Mouse (Mus musculus): ENCODE measurements around the gene Cfl1.
"Not testable (repeated sequence)": the region's sequence is repeated elsewhere in the genome, so short reads cannot be mapped to it uniquely, and the experiment has no call there.

The Cfl1 gene

DNA sequence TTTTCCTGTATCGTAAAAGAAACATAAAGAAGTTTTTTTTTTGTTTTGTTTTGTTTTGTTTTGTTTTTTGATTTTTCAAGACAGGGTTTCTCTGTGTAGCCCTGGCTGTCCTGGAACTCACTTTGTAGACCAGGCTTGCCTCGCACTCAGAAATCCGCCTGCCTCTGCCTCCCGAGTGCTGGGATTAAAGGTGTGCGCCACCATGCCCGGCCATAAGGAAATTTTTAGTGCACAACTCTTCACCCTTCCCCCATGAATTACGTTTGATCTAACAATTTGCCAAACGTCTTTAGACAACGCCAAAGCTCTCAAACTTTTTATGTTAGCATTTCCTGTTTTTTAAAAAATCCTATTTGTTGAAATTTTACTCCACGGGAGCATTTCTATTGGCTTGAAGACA is 534 bp upstream of the Cfl1 start:
- not testable (repeated sequence) for DNase-seq (ENCODE audit: low spot score)

DNA sequence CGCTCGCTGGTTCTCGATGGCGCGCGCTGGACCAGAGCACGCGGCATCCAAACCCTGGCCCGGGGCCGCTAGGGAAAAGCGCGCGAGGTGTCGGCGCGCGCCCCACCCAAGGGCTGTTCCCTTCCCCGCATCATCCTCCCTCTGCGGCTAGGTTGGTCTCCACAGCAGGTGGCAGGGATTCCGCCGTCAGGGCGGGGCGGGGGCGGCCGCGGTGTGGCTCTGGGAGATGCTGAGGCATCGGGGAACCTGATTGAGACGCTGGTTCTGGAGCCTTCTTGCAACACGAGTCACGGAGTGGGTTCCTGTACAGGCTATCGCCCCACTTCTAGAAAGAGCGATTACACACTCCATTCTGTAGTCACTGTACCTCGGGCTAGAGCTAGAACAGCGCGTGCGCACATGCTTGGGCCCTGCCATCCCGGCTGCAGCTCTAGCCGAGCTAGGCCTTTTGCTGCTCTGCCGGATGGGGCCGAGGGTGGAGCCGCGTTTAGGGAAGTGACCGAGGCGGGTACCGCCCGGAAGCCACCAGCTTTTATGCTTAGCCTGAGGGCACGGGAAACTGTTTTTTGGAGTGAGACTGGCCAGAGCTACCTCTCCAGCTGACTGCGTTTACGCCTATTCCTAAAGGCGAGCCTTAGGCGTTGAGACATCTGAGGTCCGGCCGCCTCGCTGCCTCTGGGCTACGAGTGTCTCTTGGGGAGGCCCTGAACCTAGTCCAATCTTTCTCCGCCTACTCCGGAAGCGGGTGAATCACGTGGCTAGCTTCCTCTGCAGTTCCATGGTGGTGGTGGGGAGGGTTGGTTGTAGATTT is 848 bp downstream of the Cfl1 start:
- peak; percentile 77 for DNase-seq (ENCODE audit: low spot score)

DNA sequence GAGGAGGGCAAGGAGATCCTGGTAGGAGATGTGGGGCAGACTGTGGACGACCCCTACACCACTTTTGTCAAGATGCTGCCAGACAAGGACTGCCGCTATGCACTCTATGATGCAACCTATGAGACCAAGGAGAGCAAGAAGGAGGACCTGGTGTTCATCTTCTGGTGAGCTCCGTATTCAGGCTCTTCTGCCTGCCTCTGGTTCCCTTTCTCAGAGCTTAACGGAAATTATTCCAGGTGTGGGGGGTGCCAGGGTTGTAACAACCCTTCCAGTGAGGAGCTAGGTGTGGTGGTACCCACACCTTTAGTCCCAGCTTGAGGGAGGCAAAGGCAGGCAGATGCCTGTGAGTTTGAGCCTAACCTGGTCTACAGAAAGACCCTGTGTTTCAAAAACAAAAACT is 2.4 kb downstream of the Cfl1 start:
- DNase-seq (ENCODE audit: low spot score): no peak

DNA sequence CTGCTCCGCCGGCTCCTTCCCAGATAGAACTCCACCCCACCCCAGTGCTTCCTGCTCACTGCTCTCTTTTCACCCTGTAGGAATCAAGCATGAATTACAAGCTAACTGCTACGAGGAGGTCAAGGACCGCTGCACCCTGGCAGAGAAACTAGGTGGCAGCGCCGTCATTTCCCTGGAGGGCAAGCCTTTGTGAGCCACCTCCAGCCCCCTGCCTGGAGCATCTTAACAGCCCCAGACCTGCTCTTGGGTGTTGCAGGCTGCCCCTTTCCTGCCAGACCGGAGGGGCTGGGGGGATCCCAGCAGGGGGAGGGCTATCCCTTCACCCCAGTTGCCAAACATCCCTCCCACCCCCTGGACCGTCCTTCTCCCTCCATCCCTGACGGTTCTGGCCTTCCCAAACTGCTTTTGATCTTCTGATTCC is 3.1 kb downstream of the Cfl1 start:
- not testable (repeated sequence) for DNase-seq (ENCODE audit: low spot score)

DNA sequence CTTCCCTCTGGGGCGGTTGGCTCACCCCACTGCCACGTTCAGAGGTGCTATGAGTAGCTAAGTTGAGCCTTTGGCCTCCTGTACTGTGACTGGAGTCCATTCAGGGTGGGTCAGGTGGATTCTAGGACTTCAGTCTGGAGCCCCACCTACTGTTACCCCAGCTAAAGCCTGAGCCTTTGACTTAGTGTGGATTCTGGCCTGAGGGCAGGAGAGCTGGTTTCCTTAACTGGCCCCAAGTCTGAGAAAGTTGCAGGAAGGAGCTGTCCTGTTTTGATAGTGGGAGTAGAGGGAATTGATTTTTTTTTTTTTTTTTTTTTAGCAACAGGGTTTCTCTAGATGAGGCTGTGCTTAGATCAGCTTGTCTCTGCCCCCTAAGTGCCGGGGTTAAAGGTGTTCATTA is 4.1 kb downstream of the Cfl1 start:
- DNase-seq (ENCODE audit: low spot score): no peak

DNA sequence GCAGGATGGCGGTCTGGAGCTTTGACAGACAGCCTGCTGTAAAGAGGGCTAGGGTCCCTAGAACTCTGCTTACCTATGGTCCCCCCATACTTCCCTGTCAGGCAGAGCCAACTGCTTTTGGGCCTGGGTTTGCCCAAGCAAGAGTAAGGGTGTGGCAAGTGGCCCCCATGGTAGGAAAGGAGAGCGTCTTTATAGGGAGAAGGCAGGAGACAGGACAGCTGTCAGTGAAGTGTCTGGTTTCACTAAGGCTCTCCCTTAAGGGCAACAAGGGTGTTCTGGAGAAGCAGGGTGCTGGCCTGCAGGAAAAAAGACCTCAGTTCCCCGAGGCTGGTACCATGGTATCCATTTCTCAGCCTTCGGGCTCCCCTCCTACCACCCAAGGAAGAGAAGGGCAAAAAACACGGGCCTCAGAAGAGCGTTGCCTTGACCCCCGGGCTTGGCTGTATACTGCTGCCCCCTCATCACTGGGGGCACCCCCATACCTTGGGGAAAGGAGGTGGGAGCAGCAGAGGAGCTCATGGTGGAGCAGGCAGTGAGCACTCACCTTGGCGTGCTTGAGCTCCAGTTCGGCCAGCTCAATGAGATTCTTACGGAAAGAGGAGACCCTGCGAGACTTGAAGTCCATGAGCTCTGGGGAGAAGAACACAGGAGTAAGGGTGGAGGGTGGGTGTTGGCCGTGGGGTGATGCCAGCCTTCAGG is 5.2 kb downstream of the Cfl1 start:
- DNase-seq (ENCODE audit: low spot score): no peak

DNA sequence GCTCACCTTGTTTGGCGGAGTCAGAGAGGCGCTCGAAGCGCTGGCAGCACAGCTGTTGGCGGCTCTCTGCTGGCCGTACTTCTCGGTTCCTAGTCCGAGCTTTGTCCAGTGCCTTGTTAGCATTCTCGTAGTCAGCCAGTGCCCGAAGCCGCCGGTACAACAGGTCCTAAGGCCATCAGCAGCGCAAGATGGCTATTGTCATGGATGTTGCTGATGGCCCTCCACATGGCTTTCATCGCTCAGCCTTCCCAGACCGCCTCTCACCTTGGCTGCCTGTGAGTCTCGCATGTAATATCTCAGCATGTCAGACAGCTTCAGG is 5.8 kb downstream of the Cfl1 start:
- DNase-seq (ENCODE audit: low spot score): no peak

DNA sequence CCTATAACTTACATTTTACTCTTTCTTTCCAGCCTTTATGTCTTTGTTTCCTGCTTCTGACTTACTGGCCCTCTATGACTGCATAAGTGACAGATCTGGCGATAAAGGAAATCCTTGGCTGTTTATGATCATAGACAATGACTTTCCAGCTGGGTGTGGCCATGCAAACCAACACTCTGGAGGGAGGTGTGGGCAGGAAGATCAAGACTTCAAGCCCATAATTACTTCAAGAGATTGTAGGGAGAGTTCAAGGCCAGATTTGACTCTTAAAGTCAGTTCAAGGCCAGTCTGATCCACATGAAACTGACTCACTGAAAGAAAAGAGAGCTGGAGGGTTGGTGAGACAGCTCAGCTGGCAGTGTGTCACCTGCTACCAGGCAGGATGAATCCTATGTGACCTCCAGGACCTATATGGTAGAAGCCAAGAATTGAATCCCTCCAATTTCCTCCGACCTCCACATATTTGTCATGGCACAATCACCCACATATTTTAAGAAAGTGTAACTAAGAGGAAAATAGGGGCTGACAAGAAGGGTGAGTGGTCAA is 10.1 kb downstream of the Cfl1 start:
- DNase-seq (ENCODE audit: low spot score): no peak

DNA sequence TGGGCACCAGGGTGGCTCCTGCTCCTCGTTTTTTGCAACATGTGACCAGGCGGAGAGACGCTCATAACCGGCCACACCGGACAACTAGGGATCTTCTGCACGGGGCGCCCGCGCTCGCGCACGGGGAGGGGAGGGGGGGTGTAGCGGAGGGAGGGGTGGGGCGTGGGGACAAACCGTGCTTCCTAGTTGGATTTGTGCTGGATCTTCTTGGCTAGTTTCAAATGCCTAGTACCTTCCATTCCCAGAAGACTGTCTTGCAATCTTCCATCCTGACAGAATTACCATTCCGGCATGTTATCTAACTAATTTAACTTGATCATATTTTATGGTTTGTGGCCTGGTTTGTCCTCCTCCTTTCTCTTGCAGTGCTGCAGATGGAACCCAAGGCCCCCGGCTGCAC is 13.4 kb downstream of the Cfl1 start, which contains the start of gene 1700020D05Rik:
TSS of gene 1700020D05Rik (minus strand) at position 101 of the 400 bp plus-strand sequence.
- no peak for DNase-seq (ENCODE audit: low spot score)

DNA sequence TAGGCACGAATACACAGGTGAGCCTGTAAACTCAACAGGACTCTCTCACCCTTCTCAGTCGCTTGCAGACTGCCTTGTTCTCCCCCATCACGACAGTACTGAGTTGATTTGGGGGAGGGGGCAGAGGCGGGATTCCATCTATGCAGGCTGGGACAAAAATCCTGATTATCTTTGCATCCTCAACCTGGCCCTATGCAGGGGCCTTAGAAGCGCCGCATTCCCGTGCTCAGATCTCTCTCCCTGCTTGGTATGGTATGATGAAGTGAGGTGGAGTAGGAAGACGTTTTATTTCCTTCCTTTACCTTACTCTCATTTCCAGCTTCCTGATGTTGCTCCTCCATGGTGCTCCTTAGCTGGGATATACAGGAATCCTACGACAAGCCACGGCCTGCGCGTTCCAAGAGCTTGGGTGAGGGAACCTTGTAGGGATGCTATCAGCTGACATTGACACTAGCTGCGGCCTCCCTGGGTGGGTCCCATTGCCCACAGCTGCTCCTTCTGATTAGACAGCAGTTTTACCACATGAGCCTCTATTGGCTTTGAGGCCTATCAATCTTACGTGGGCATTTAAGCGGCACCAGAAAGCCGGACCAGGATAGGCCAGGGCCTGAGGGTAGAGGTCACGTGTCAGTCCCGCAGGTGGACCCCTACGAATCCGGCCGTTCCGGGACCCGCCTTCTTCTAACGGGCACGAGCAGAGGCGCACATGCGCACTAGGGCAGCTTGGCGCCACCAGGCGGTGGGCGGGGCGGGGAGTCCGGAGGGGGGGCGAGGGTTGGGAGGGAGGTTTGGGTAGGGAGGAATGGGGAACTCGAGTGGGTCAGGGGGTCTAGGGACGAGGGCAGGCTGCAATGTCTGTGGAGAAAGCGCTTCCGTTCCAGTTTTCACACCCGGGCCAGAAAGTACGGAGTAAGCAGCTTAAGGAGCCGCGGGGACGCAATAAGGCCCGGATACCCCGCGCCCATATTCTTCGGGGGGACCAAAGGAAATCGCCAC is 20.1 kb downstream of the Cfl1 start, which contains the start of gene Snx32:
TSS of gene Snx32 (minus strand) at position 508 of the 996 bp plus-strand sequence.
- DNase-seq (ENCODE audit: low spot score): peak; percentile 98

DNA sequence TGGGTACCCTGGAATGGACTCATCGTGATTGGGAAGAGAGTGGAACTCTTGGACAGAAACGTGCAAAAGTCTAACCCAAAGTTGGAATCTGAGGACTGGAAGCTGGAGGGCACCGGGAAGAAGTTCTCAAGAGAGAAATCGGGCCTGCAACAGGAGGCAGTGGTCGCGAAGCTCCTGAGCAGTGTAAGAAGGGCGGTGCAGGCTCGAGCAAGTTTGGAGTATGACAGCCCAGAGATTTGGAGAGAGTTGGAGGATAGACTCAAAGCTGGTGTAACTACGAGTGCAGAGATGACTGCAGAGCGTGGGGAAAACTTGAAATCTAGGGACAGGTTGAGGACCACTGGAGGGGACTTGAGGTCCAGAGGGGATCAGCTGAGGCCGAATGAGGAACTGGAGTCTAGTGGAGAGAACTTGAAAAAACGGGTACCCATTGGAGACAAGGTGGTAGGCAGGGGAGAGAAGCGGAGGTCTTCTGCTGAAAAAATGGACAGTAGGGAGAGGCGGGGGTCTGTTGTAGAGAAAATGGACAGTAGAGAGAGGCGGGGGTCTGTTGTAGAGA is 20.9 kb downstream of the Cfl1 start:
- DNase-seq (ENCODE audit: low spot score): no peak

DNA sequence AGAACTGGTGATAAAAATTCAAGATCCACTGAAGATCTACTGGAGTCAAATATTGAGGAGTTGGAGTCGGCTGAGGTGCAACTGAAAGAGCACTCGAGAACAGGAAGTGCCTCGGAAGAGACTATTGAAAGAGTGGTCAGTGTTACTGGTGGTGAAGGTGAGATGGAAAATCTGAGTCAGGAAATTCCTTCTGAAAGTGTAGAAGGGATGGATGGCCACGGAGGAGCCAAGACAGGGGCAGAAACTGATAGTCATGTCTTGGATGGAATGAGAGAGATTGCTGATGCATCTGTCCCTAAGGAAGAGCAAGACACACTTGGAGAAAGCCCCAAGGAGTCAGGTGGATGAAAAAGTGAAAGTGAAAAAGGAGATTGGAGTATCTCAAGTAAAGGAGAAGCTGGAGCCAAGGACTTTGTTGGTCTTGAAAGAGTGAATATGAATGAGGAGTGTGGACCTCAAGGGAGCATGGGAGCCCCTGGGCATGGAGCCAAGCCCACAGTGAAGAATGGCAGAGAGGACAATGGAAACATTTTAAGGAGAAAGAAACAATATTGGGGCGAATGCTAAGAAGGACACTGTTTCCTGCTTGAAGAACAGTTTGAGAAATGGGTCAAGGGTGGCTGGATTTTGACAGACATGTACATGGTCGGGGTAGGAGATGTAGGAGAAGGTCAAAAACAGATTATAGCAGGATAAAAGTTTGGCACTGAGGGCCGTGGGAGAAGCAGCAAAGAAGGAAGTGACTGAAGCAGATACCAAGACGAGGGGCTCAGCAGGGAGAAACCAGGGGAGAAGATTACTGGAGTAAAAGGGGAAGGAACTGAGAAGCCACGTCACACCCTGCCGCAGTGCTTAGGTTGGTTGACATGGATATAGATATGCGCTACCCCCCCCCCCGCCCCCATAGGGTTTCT is 22.1 kb downstream of the Cfl1 start:
- DNase-seq (ENCODE audit: low spot score): no peak

DNA sequence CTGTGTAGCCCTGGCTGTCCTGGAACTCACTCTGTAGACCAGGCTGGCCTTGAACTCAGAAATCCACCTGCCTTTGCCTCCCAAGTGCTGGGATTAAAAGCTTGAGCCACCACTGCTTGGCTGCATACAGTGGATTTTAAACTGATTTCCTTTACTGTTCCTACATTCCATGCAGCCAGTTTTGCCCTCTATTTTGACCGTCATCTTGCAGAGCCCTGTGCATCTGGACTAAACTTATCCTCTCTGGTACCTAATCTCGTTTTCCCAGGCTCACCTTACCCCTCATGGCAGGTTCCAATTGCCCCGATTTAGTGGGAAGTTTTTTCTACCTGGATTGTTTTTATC is 22.7 kb downstream of the Cfl1 start:
- no peak for DNase-seq (ENCODE audit: low spot score)

DNA sequence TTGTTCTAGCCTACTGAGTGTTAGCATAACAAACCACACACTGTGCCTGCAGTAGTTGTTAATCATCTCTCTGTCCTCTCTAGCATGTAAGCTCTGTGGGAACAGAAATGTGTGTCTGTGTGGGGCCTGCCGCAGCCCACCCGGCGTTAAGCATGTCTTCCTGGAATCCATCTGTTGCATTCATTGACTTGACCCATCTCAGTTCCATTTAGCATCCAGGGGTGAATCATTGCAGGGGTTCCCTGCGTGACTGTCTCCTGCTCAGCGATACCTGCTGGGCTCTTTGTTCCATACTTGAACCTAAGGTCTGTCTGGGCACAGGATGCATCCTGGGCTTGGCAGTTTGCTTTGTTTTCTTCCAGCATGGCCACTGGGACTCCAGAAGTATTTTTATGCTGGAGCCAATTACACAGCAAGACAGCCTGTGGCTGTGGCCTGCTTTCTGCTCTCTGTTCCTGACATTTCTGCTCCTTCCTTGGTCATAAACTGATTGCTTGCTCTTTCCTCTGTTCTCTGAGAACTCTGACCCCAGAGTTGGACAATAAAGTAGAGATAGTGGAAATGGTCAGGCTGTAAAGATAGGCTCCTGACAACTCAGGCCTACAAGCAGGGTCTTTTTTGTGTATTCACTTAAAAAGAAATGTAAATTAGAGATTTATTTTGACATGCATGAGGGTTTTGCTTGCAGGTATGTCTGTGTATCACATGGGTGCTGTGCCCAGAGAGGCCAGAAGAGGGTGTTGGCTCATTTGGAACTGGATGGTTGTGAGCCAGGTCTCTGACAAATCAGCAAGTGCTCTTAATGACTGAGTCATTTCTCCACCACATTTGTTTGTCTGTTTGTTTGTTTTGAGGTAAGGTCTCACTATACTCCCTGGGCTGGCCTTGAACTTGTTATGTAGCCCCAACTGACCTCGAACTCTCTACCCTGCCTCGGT is 25.9 kb downstream of the Cfl1 start:
- no peak for DNase-seq (ENCODE audit: low spot score)

DNA sequence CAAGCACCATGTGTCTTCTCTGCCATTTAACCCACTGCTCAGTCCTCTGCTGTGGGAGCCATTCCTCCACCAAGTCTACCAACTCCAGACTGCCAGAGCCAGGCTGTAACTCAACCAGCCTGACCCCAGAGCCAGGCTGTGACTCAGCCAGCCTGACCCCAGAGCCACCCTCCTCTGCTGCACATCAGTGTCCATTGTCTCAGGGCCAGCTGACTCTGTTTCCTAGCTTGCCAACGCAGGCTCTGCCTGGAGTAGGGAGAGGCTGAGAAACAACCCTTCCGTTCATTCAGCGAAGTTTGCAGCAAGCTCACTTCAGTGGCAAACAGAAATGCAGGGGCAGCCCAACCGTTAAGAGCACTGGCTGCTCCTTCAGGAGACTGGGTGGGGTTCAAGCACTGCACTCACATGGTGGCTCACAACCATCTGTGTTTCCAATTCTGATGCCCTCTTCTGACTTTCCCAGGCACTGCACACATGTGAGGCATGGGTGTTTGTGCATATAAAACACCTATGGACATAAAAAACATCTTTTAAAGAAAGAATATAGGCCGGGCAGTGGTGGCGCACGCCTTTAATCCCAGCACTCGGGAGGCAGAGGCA is 26.8 kb downstream of the Cfl1 start:
- no peak for DNase-seq (ENCODE audit: low spot score)

DNA sequence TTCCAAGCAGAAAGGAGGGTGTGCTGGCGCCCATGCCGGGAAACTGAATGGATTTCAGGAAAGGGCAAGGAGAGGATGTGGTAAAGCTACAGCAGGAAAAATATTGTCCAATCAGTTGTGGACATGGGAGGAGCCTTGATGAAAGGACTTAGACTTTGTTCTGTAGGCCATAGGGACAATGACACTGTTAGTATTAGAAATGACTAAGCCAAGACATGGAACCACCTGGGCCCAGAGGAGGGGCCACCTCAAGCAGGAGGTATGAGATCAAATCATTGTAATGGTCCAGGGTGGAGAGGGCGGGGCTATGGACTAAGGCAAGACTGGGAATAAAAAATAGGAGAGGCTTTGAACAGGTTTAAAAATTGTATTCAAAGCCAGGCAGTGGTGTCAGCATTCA is 28.5 kb downstream of the Cfl1 start:
- no peak for DNase-seq (ENCODE audit: low spot score)

DNA sequence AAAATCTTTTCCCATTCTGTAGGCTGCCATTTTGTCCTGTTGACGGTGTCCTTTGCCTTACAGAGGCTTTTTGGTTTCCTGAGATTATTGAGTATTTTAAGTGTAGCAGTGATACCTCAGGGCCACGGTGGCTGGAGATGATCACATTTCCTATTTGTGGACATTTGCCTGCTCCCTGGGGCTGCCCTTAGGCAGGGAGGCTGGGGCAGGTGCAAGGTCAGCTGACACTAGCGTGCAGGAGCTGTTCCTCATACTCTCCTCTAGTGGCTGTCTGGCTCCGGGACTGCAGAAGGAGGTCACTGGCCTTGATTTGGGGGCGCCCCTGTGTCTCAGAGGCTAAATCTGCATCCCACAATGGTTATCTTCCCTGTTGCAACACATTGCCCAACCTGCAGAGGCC is 34.9 kb downstream of the Cfl1 start:
- no peak for DNase-seq (ENCODE audit: low spot score)

DNA sequence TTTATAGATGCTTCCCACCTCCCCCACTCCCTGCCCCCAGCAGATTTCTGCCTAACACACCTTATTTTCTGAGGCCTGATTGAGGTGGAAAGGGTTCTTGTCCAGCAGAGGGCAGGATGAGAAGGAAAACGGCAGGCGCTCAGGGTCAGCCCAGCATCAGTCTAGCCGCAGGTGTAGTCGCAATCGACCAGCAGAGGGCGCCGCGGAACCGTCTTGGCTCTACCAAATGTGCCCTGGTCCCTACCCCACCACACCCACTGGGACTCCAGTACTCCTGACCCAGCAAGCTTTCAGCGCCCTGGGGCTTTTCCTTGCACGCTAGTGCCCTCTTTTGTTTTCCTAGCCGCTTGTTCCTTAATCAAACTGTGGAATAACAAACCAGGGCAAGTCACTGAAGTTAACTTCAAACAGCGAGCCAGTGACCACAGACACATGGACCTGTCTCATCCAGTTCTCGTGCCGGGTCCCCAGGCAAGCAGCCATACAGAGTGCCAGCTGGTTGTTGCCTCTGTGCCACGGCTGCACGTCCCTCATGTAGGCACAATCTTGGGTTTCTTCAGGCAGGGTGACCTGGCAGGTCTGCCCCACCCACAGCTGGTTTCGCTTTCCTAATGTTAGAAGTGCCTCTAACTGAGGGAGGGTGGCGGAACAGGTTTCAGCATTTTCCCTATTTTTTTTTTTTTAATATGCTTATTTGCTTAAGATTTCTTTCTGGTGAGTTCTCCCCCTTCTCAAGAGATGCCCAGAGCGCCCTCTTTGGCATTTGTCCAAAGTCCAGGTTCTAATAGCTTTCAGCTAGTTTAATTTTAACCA is 39.3 kb downstream of the Cfl1 start:
- DNase-seq (ENCODE audit: low spot score): peak; percentile 91
